Mouse (Mus musculus) ovary, adult 18-20 months (tissue): Measurements from ENCODE around the gene Cxcl10.
A peak's percentile ranks its signal among the peaks of the same experiment; 100 is the strongest.
"Not testable (repeated sequence)": the region's sequence is repeated elsewhere in the genome, so short reads cannot be mapped to it uniquely, and the experiment has no call there.

Experiments used
- DNase-seq: peaks from one replicate; pipeline ENCODE4 v3.0.0; 2022; ENCODE audit warnings: low spot score, mixed read lengths

Cxcl10 gene

DNA sequence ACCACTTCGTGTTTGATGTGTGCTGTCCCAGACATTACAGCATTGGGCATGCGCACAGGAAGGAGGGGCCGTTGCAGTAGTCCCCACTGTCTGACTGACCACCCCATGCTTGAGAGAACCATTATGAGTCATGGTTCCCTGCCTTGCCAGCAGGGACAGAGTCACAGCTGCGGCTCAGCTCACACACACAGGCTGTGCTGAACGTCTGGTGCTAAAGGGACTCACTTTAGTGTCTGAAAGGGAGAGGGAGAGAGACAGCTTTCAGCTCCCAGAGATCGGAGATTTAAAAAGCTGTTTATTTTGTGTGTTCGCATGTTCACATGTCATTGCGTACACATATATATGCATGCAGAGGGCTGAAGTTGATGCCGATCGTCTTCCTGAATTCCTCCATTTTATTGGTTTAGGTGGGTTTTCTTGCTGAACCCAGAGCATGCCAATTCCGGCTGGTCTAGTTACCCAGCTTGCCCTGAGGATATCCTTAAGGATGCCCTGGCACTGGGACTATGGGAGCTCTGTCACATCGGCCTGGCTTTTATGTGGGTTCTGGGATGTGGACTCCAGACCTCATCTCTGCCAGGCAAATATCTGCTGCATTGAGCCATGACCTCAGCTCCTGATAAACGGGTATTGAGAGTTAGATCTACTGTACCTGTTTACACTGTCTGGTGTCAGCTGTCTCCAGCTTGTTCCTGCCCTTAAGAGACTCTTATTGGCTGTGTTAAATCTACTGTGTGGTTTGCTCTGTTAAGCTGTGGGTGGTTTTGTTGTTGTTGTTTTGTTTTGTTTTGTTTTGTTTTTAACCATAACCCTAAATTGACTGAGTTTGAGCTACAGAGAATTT lies 20.7 kb upstream of the Cxcl10 start:
- DNase-seq: no peak

DNA sequence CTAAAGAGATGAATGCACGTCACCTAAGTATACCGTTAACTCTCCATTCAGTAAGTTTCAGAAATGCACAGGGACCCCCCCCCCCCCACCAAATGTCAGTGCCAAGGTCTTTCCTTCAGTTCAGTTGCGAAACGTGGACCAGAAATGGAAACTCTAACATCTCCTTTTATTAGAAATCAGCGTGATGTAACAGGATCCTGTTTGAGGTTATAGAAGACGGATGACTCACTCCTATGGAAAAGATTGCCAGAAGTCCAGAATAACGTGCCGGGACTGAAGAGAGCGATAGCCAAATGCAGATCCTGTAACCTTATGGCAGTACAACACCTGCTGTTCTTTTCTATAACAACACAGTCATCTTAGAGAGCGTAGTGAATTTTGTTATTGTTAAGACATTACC lies 19.7 kb upstream of the Cxcl10 start:
- no peak for DNase-seq

DNA sequence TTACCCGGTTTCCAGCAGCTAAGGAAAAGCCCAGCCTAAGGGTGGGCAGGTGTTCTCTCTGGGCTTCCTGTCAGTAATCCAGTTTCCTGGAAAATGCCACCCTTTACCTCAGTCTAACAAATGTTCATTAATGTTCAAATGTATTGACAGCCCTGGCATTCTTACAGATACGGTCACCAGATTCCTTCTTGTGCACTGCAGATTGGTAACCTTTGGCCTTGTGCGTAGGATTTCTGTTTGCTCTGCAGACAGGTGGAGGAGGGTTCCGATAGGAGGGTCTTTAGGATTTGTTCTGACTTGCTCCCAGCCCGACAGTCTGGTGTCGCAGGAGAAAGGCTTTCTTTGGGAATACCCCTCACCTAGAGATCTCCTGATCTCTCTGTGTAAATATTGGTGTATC lies 17.9 kb upstream of the Cxcl10 start:
- no peak for DNase-seq

DNA sequence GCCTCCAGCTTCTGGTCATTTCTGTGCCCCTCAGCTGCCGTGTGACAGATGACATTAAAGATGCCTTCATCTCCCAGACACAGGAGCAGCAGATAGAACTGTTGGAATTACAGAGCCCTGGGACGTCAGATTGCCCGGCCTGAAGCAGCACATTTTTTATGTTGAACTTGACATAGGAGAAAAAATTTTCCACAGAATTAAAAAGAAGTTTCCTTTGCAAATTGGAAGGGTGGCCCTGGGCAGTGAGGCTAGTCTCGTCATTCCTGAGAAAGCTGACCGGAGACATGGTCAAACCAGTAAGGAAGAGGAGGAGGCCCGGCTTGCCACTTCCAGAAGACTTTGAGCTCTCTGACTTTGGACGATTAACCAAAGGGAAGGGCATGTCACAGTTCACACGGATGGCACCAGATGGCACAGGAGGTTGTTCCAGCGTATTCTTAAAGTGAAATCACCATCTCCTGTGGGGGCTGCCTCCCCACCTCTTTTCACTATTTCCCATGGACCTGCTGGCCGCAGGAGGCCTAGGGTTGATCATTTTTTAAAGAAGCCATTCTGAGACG lies 16.5 kb upstream of the Cxcl10 start:
- DNase-seq: no peak

DNA sequence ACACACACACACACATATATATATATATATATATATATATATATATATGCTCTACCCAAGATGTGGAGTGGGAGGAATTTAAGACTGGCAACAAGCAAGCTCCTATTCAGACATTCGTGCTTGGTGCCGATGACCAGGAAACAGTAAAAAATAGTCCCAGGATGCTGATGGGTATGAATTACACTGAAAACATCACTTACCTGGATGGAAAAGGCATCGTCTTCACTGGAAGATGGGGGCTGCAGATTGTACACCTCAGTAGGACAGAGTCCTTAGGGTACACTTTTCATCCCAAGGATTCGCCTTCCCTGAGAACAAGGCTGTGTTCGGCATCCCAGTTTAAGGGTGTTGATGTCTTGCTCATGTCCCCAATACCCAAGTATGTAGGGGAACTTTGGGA lies 15.3 kb upstream of the Cxcl10 start:
- no peak for DNase-seq

DNA sequence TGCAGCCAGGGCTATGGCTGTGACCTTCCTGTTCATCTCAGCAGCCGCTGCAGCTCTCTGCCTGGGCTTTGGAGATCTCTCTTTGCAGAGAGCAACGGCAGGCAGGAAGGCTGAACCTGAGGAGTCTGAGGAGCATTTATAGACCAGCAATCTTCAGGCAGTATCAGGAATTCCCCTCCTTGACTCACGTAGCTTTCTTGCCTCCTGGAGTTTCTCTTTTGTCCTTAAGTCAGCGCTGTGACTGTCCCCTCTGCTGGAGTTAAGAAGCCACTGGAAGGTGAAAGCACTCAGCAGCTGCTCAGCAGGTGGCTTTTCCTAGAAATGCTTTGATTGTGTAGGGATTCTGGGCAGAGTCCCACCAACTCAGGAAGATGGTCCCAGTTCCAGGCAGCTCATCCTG lies 14.5 kb upstream of the Cxcl10 start:
- no peak for DNase-seq

DNA sequence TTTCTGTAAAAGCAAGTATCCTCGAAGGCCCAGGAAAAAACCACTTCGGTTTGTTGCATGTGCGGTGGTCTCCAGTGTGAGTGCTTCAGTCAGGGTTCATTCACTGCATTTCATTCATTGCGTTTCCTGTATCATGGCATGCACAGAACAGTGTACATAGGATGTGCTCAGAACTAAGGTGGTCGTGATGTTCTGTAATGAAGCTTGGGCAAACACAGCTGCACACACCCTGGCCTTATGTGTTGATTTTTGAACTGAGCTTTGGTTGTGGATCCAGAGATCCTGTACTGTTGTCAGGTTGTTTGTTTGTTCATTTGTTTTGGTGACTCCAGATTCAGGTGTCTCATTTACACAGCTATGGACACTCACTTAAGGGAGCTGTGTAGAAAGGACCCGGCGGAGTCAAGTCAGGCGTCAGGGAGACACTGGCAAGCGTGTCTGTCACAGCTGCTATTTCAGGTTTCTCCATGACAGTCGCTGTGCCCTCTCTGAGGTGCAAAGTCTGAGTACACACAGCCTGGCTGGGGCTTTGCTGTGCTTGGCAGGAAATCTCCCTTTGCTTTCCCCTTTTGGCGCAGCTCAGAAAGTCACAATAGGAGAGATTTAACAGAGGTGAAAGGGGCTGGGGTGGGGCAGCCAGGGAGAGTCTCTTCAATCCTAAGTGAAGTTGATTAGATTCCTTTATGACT lies 10.2 kb upstream of the Cxcl10 start:
- DNase-seq: no peak

DNA sequence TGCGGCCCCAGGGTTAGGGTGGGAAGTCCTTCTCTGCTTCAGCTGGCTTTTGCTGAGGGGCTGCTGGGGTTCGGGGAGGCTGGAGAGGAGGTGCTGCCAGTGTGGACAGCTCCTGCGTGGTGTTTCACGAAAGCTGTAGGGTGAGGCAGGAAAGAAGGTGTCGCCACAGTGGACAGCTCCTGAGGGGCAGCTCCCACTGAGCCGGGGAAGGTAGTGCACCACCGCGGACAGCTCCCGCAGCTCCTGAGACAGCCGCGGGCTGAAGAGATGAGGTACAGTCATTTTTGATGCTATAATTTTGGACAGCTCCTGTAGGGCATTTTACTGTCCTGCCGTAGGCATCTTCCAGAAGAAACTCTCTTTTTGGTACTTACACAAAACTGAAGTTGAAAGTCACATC lies 9.3 kb upstream of the Cxcl10 start:
- peak; percentile 47 for DNase-seq

DNA sequence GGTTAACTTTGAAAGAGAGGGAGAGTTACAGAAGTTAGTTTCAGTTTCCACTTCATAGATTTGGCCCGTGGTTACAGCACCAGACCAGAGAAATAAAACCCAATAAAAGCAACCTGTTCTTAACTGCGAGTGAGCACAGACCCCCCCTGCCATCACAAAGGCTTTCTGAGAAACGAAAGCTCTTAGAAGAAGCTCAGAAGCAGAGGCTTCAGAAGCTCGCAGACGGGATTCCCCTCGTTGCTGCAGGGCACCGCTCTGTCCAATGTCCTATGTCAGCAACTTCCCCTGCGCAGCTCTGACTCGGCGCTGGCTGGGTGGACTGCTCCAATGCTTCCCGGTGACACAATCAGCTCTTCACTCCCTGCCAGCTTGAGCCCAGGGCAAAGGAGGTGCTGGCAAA lies 4.8 kb upstream of the Cxcl10 start:
- no peak for DNase-seq

DNA sequence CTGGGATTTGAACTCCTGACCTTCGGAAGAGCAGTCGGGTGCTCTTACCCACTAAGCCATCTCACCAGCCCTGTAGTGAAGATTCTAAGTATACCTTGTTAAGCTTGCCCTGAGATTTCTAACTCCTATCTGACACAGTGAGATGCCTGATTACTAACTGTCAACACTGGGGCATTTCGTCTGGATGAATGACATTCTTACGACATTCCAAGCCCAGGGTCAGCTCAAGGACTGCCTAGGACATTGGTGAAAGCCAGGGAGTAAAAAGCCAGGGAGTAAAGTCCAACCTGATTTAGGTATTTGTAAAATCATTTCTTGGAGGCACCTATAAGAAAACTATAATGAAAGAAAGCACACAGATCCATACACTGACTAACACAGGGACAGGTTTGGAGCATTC lies 4.0 kb upstream of the Cxcl10 start:
- DNase-seq: not testable (repeated sequence)

DNA sequence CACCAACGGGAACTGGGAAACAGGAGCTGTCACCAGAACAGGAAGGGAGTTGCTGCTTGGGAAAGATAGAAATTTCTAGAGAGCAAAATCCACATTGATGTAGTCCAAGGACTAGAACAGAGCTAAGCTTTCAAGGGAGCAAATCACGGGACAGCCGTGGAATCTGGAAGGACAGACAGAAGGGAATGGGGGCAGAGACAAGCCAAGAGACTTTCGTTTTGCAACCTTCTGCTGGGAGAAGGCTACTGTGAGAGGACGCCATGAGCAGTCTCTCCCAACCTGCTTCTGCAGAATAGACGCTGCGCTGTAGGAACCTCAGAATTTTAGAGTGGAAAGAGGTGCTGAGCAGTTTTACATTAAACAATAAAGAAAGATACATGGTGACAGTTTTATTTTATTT lies 1.0 kb upstream of the Cxcl10 start:
- DNase-seq: no peak

DNA sequence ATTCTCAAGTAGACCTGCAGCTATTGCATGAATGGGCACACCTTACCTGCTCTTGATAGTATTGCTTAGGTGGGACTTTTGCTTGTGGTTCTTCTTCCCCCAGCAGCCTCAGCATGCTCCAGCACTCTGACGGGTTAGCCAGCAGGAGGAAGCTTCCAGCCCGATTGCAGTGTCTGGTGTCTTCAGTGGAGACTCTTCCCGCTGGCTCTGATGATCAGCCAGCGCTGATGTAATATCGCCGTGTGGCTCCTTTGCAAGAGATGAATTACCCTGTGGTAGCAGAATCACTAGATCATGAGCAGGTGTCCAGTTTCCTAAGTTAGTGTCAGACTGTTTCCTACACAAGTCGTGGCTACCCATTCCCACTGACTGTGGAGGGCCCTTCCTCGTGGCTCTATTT lies 3.7 kb downstream of the Cxcl10 start:
- no peak for DNase-seq

DNA sequence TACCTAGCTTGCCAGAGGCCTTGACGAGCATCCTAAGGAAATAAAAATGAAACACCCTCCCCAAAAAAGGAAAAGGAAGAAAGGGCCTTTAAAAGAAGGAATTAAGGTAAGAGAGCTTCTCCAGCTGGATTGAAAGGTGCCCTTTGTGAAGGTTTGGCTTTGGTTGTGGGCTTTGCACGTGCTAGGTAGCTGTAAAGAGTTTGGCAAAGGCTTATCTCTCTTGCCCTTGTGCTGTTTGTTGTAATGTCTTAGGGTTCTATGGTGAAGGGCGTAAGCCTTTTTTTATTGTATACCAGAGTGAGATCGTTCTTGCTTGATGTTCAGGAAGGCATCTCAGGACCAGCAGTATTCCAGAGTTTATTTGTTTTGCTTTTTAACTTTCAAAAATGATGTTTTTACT lies 8.1 kb downstream of the Cxcl10 start:
- DNase-seq: no peak

DNA sequence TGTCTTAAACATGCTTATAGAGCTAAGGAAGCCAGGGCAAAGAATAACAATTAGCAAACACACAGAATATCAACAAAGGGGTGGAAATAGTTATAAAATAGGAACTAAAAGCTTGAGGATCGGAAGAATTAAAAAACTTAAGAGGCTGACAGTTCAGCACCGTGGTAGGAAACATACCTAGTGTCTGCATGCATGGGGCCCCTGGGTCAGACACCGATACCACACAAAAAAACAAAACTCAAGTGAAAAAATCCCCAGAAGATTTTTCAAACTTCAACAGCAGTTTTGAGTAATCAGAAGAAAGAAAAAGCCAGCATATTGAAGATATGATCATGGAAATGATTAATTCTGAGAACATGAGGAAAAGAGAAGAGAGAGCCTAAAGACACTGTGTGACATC lies 11.9 kb downstream of the Cxcl10 start:
- DNase-seq: no peak

DNA sequence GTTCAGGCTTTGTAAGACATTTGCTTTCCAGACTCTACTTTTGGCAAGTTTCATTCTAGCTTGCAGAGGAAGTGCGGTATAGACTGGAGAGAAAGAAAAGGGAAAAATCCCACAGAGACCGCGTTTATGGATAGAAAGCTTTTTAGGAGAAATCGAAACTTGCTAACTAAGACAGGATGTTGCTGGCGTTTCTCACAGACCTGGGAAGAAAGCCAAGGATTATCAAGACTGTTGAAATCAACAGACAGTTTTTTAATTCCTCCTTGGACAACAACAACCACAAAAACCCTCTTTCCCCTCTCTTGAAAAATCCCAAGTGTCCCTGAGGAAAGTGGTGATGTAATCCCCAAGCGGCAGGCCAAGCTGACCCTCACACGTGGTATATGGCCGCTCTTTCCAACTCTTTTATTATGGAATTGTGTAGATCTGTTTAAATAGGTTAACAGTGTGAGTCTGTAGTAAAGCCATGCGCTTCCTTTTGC lies 16.3 kb downstream of the Cxcl10 start:
- DNase-seq: peak; percentile 50

DNA sequence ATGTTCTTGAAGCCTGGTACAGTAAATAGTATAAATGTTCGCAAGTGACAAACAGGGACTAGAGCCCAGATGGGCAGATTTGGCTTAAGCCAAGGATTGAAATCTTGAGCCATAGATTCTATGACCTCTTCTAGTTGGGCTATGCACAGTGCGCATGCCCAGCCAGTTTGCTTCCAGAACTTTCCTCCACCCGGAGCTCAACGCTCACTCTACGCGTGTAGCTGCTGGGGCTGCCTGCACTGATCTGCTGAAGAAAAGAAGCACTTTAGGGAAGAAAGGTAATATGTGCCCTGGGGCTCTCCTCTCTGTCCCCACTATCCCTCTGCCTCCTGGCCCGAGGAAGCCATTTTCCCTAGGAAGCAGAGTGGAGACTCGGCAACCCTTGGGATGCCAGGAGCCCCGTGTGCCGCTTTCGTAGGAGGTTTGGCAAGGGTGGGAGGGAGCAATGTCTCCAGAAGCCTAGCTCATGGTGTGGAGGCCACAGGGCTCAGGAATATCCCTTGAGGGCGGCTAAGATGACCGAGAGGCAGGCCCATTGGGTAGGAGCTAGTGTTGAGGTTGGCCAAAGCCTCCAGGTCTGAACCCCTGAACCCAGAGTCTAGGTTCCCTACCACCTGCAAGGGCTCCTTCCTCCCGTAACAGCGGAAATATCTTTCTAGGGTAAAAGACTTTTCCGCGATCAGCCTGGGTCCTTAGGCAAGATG lies 16.9 kb downstream of the Cxcl10 start, which contains the start of gene Art3:
Art3 (plus strand) TSS at position 193 of the 704 bp plus-strand sequence.
- no peak for DNase-seq

DNA sequence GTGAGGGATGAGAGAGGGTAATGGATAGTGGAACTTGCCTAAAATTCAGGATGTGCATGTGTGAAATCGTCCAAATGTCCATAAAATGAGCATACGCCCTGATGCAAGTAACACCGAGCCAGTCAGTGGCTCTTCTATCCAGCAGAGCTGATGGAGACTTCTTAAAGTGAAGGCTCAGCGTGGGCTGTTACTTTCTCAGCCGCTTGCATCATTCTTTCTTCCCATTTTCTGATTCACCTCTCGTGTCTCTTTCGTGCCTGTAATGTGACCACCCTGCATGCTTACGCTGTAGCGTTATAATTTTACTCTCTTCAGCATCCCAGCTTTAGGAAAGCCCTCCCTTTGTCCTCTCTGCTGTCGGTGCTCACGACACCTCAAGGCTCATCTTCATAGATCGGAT lies 17.6 kb downstream of the Cxcl10 start:
- DNase-seq: no peak

DNA sequence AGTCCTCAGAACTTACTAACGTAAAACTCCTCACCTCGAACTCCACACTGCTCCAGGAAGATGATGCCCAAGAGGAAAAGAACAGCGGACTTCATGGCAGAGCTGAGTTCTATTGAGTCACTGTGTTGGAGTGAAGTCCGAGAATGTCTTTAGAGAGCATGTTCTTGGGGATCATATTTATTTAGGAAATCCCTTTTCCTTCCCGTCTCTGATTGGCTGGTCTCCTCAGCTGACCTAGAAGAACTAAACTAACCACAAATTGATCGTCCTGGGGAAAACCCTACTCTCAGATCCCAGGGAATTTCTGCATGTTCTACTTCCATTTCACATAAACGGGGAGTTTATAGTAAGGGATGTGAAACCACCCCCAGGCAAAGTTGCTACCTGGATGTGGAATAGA lies 20.8 kb downstream of the Cxcl10 start, which contains the start of gene Cxcl9:
Cxcl9 (minus strand) TSS at position 151 of the 400 bp plus-strand sequence.
- no peak for DNase-seq

DNA sequence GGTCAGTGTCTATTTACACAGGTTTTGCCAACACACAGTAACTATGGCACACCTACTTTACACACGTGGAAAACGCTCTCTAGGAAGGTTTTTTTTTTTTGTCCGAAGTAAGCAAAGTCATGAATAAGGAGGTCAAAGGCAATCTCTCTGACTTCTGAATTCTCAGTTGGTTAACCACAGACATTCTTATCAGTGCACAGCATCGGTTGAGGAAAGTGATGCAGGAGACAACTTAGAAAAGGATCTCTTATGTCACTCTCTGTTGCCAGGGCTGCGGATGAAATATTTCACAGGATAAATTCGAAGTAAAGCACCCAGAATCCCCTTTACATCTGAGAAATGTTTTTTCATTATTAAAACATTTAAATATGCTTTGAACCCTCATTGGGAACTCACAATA lies 21.3 kb downstream of the Cxcl10 start:
- DNase-seq: no peak

DNA sequence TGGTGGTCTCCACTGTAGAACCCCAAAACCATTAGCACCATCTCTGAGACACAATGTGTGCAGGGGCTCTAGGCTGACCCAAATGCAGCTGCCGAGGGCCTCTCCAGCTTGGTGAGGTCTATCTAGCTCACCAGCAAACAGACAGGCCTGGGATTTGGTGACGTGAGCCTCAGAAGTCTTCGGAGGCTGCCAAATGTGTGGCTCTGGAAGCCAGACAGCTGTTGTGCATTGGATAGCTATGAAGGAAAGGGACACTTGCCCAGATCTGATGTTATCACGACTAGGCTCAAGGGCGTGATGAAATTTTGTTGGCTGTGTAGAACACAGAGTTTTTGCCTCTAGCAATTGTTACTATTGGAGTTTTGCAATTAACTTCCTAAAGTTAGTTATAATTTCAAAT lies 25.4 kb downstream of the Cxcl10 start:
- DNase-seq: peak; percentile 62

DNA sequence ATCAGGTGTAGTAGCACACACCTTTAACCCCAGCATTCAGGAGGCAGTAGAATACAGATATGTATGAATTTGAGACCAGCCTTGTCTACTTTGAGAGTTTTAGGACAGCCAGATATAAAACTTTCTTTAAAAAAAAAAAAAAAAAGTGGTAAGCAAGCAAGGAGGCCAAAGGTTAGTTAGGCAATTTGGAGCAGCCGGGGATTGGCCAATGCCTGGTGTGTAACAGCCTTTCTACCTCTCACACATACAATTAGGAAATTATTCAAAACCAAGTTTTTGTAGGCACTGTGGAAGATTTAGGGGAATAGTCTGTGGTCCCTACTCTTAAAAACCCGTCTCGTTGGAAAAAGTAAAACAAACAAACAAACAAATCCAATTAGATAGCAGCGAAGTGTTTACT lies 26.1 kb downstream of the Cxcl10 start:
- no peak for DNase-seq

DNA sequence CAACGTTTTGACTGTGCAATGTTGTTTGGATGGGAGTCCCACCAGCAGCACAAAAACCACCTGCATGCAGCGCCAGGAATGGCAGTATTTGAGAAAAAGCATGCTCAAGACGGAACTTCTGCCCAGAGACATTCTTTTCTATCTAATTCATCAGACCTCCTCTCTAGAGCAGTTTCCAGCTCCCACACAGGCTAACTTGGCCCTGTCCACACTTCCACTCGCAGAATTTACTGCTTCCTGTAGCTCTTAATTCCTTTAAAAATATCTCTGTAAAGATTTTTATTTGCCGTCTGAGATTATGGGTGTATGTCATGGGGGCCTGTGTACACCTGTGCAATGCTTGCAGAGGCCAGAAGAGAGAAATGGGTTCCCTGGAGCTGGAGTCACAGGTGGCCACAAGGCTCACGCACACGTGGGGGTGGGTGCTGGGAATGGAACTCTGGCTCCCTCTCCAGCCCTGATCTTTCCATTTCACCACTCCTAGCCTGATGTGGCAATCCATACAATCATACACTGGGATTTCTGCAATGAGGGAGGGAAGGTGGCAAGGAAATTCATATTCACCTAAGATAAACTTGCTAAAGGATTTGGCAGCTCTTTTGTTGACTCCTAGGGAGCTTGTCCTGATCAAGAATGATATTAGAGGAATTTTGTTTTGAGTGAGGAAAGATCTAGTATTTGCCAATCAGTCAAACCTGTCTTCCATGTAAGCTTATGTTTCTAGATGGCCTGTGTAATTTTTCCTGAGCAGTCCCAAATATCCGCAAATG lies 26.9 kb downstream of the Cxcl10 start:
- DNase-seq: no peak
